Comparison of ENCODE assay signal across 9 mouse cellular contexts in the genomic region with DNA sequence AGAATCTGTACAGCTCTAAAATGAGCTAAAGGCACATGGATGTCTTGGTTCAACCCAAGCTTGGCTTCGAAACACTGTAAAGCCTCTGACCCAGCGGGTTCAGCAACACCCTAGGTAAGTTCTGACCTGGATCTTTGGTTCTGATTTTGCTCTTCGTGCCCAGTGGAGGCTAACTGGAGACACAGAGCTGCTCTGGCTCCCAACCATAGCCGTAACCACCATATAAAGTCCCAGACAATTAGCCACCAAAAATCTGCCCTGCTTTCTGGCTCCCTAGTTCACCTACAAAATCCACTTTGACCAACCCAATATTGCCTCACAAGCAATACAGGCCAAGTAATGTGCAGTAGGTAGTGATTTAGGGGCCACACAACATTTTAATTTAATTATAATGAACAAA. TPM values are rescaled to one million over a fixed set of nuclear protein-coding genes. Genes with fewer than 3 reads are reported as not detected.
DNase-seq lines count a peak whose midpoint lies in the region; ATAC-seq and TF ChIP-seq lines count a peak whose summit lies in the region.
"Had no signal": no experiment of that assay in that cellular context is flagged by ENCODE, and none has a peak within 500 bp of the region (broad histone marks: within the 10 kb centered on the region; RNA-seq: fewer than 3 reads in every experiment).

No protein-coding gene starts in this region.

- H3K4me1 ChIP-seq in kidney, embryonic 14.5 days (ENCODE audit: control insufficient read depth, insufficient read depth, low read length): no peaks in the 10 kb centered on the region
- 0 out of 2 replicates have a peak, but pooled peaks cover 3% of the 10 kb centered on the region for H3K4me1 ChIP-seq in kidney, adult 2 months (ENCODE audit: control insufficient read depth, insufficient read depth, low read length)
- no peaks in the 10 kb centered on the region; the same call in 1 of the 2 replicates for H3K4me1 ChIP-seq in embryonic facial prominence, embryonic 14.5 days (ENCODE audit: control insufficient read depth, insufficient read depth, low read length)
- H3K4me1 ChIP-seq in intestine, postnatal 0 days (replicated peaks; ENCODE audit: control insufficient read depth, insufficient read depth, low read length): no peaks in the 10 kb centered on the region
- peaks cover 11% of the 10 kb centered on the region; the same call in 1 of the 2 replicates for H3K4me1 ChIP-seq in neural tube, embryonic 12.5 days

- H3K27me3 ChIP-seq in kidney, embryonic 14.5 days (ENCODE audit: control insufficient read depth, insufficient read depth, low read length): peaks cover 79% of the 10 kb centered on the region
- H3K27me3 ChIP-seq in kidney, adult 2 months (replicated peaks; ENCODE audit: control insufficient read depth, insufficient read depth, low read length): peaks cover 2% of the 10 kb centered on the region; the same call in 1 of the 2 replicates
- H3K27me3 ChIP-seq in embryonic facial prominence, embryonic 14.5 days (replicated peaks; ENCODE audit: control insufficient read depth, insufficient read depth, low read length): peaks cover 85% of the 10 kb centered on the region
- peaks cover 64% of the 10 kb centered on the region for H3K27me3 ChIP-seq in intestine, postnatal 0 days (replicated peaks; ENCODE audit: control insufficient read depth, insufficient read depth, low read length)
- H3K27me3 ChIP-seq in neural tube, embryonic 12.5 days (replicated peaks): peaks cover 80% of the 10 kb centered on the region

- H3K4me2 ChIP-seq in kidney, embryonic 14.5 days (replicated peaks; ENCODE audit: low read depth, low read length): peak overlapping the region; percentile 54
- H3K4me2 ChIP-seq in embryonic facial prominence, embryonic 14.5 days (ENCODE audit: low read depth, low read length): peak overlapping the region; percentile 67
- peak overlapping the region; percentile 77 for H3K4me2 ChIP-seq in intestine, postnatal 0 days (replicated peaks; ENCODE audit: low read depth)
- H3K4me2 ChIP-seq in neural tube, embryonic 12.5 days (replicated peaks): peak overlapping the region; percentile 58

- peak overlapping the region; percentile 65 for H3K4me3 ChIP-seq in kidney, embryonic 14.5 days (ENCODE audit: low read length)
- no peak overlapping the region for H3K4me3 ChIP-seq in kidney, adult 2 months (ENCODE audit: insufficient read depth, low read depth, low read length)
- H3K4me3 ChIP-seq in embryonic facial prominence, embryonic 14.5 days (ENCODE audit: low read depth, low read length): peak overlapping the region; percentile 62
- peak overlapping the region; percentile 63; the same call in 1 of the 2 replicates for H3K4me3 ChIP-seq in intestine, postnatal 0 days (ENCODE audit: low read depth, low read length)
- H3K4me3 ChIP-seq in neural tube, embryonic 12.5 days: peak overlapping the region; percentile 66

- no peak for TF ChIP-seq POLR2A in kidney, adult 2 months (IDR thresholded peaks at IDR 0.05; ENCODE audit: low read depth, low read length)

- no peaks in the 10 kb centered on the region for H3K9me3 ChIP-seq in kidney, embryonic 14.5 days (ENCODE audit: control insufficient read depth, low read length)
- H3K9me3 ChIP-seq in embryonic facial prominence, embryonic 14.5 days (ENCODE audit: control insufficient read depth, low read length): peaks cover 7% of the 10 kb centered on the region
- no peaks in the 10 kb centered on the region for H3K9me3 ChIP-seq in intestine, postnatal 0 days (ENCODE audit: control insufficient read depth)
- no peaks in the 10 kb centered on the region for H3K9me3 ChIP-seq in neural tube, embryonic 12.5 days

- ATAC-seq in kidney, embryonic 14.5 days (ENCODE audit: low FRiP score, low TSS enrichment): no peak
- no peak for ATAC-seq in embryonic facial prominence, embryonic 14.5 days (ENCODE audit: low read depth)
- no peak for ATAC-seq in intestine, postnatal 0 days
- no peak for ATAC-seq in neural tube, embryonic 12.5 days (ENCODE audit: low FRiP score, low read depth)

- H3K36me3 ChIP-seq in kidney, embryonic 14.5 days (ENCODE audit: control insufficient read depth, insufficient read depth, low read length): no peaks in the 10 kb centered on the region
- H3K36me3 ChIP-seq in kidney, adult 2 months (ENCODE audit: control insufficient read depth, insufficient read depth, low read length): no peaks in the 10 kb centered on the region
- peaks cover 19% of the 10 kb centered on the region for H3K36me3 ChIP-seq in embryonic facial prominence, embryonic 14.5 days (ENCODE audit: control insufficient read depth, insufficient read depth, low read length)
- no peaks in the 10 kb centered on the region for H3K36me3 ChIP-seq in intestine, postnatal 0 days (ENCODE audit: control insufficient read depth, insufficient read depth)
- no peaks in the 10 kb centered on the region for H3K36me3 ChIP-seq in neural tube, embryonic 12.5 days

- no peak overlapping the region for H3K27ac ChIP-seq in kidney, embryonic 14.5 days (ENCODE audit: low read depth, low read length)
- no peak overlapping the region for H3K27ac ChIP-seq in kidney, adult 2 months (ENCODE audit: insufficient read depth, low read depth, low read length)
- peak overlapping the region; percentile 95 for H3K27ac ChIP-seq in embryonic facial prominence, embryonic 14.5 days (replicated peaks; ENCODE audit: low read depth, low read length)
- H3K27ac ChIP-seq in intestine, postnatal 0 days (ENCODE audit: low read depth, low read length): no peak overlapping the region
- no peak overlapping the region for H3K27ac ChIP-seq in neural tube, embryonic 12.5 days
- H3K27ac ChIP-seq: macrophage had no signal

- TF ChIP-seq CTCF in kidney, adult 2 months (conservative IDR thresholded peaks at IDR 0.05; ENCODE audit: insufficient read depth, insufficient read length, low read depth, low read length): no peak
- no peak for TF ChIP-seq CTCF in intestine, postnatal 0 days (IDR thresholded peaks at IDR 0.05; ENCODE audit: low read depth)

- WGBS in kidney, embryonic 14.5 days: 36% methylated on average over 4 of the region's 4 CpGs
- WGBS in kidney, adult 2 months: 67% methylated on average over 4 of the region's 4 CpGs
- WGBS in embryonic facial prominence, embryonic 14.5 days: 43% methylated on average over 4 of the region's 4 CpGs
- 50% methylated on average over 4 of the region's 4 CpGs for WGBS in intestine, postnatal 0 days
- WGBS in neural tube, embryonic 12.5 days: 47% methylated on average over 4 of the region's 4 CpGs

- no peak for DNase-seq in kidney, adult 2 months
- DNase-seq in embryonic facial prominence, embryonic 14.5 days (ENCODE audit: low spot score): no peak
- DNase-seq in gastrocnemius, postnatal 10 days: no peak
- no peak for DNase-seq in ovary, postnatal 14 days (ENCODE audit: low spot score)
- DNase-seq in right cerebral cortex, postnatal 14 days: no peak

- H3K9ac ChIP-seq in kidney, embryonic 14.5 days (ENCODE audit: low read depth, low read length): peak overlapping the region; percentile 97; the same call in 1 of the 2 replicates
- peak overlapping the region; percentile 95 for H3K9ac ChIP-seq in embryonic facial prominence, embryonic 14.5 days (ENCODE audit: low read depth, low read length)
- H3K9ac ChIP-seq in intestine, postnatal 0 days (ENCODE audit: low read depth, low read length): no peak overlapping the region; the same call in 1 of the 2 replicates
- peak overlapping the region; percentile 88 for H3K9ac ChIP-seq in neural tube, embryonic 12.5 days

RNA-seq across cellular contexts. Expression of a gene that starts 3.7 kb away (rescaled TPM):
- polyA plus RNA-seq in kidney, embryonic 14.5 days (2014; fragmentation: Nextera tagmentation; extraction: Ambion mirVana): 228 and 307 TPM in 2 replicates
- 20.5 and 20.6 TPM in 2 replicates for polyA plus RNA-seq in kidney, adult 2 months (2012; rRNA removed)
- polyA plus RNA-seq in embryonic facial prominence, embryonic 14.5 days (2014; fragmentation: Nextera tagmentation; extraction: Ambion mirVana): 250 and 271 TPM in 2 replicates
- 45.9 and 49.8 TPM in 2 replicates for polyA plus RNA-seq in intestine, postnatal 0 days (2015; fragmentation: Nextera tagmentation; extraction: Ambion mirVana)
- polyA plus RNA-seq in neural tube, embryonic 12.5 days (2016; fragmentation: Nextera tagmentation; extraction: Ambion mirVana): 320 and 336 TPM in 2 replicates
- total RNA-seq in gastrocnemius, postnatal 10 days (2021): 100 to 1,000 TPM; 410 to 422 TPM
- polyA plus RNA-seq: macrophage had no signal
